Mouse (Mus musculus) neural tube, embryonic 10.5 days (tissue): ENCODE results near the gene Tmem184b.

Experiments
- DNase-seq: peaks from one replicate; pipeline ENCODE4 v3.0.0-alpha.2; 2017; ENCODE audit warnings: low spot score; ENCODE audit errors: extremely low spot score

Tmem184b gene

GRCm38 (mm10) chr15:79402836-79403762, at the start of gene Tmem184b:
Gene Tmem184b, minus strand, starts transcription at chr15:79403569.
- peak; percentile 84 for DNase-seq

- no peak for DNase-seq
These were observed 44.7 kb upstream of the Tmem184b start for GRCm38 (mm10) chr15:79448041-79448440.

- no peak for DNase-seq
These were observed 42.7 kb upstream of the Tmem184b start for GRCm38 (mm10) chr15:79445786-79446654.

- no peak for DNase-seq
These were observed 40.6 kb upstream of the Tmem184b start for GRCm38 (mm10) chr15:79443856-79444410.

GRCm38 (mm10) chr15:79442961-79443518, 39.7 kb upstream of the Tmem184b start:
- DNase-seq: no peak

GRCm38 (mm10) chr15:79442257-79442611, 38.9 kb upstream of the Tmem184b start:
- DNase-seq: no peak

GRCm38 (mm10) chr15:79441331-79442256, 38.2 kb upstream of the Tmem184b start:
- DNase-seq: peak; percentile 83

- DNase-seq: no peak
These were observed 37.4 kb upstream of the Tmem184b start for GRCm38 (mm10) chr15:79440651-79441330.

GRCm38 (mm10) chr15:79440223-79440622, 36.9 kb upstream of the Tmem184b start:
- DNase-seq: no peak

GRCm38 (mm10) chr15:79439386-79439785, 36.0 kb upstream of the Tmem184b start:
- DNase-seq: no peak

- DNase-seq: no peak
These were observed 35.4 kb upstream of the Tmem184b start for GRCm38 (mm10) chr15:79438816-79439215.

- DNase-seq: no peak
These were observed 34.9 kb upstream of the Tmem184b start for GRCm38 (mm10) chr15:79438209-79438810.

- DNase-seq: no peak
These were observed 34.3 kb upstream of the Tmem184b start for GRCm38 (mm10) chr15:79437541-79438208.

GRCm38 (mm10) chr15:79436481-79436921, 33.1 kb upstream of the Tmem184b start:
- DNase-seq: no peak

- DNase-seq: no peak
These were observed 31.9 kb upstream of the Tmem184b start for GRCm38 (mm10) chr15:79435191-79435671.

- DNase-seq: no peak
These were observed 29.5 kb upstream of the Tmem184b start for GRCm38 (mm10) chr15:79432892-79433291.

- no peak for DNase-seq
These were observed 29.0 kb upstream of the Tmem184b start for GRCm38 (mm10) chr15:79432328-79432727.

GRCm38 (mm10) chr15:79431925-79432324, 28.6 kb upstream of the Tmem184b start:
- no peak for DNase-seq
